Comparison of ENCODE assay signal across 19 mouse cellular contexts in genomic region chr16:92899704-92900103, GRCm38 (mm10).
DNase-seq lines count a peak whose midpoint lies in the region; ATAC-seq lines count a peak whose summit lies in the region.
"Had no signal": no experiment of that assay in that cellular context is flagged by ENCODE, and none has a peak within 500 bp of the region (broad histone marks: within the 10 kb centered on the region; RNA-seq: fewer than 3 reads in every experiment).

No protein-coding gene starts in this region.

- ATAC-seq in activated CD4-positive, CD25-positive, alpha-beta regulatory T cell, adult 4 months: peak; percentile 87
- ATAC-seq: forebrain, embryonic 13.5 days; forebrain, embryonic 16.5 days; hindbrain, embryonic 16.5 days; intestine, postnatal 0 days had no signal

- peak; percentile 60 for DNase-seq in CD4-positive, CD25-positive, alpha-beta regulatory T cell, adult 2 months (ENCODE audit: low read depth, low spot score)
- peak; percentile 58 for DNase-seq in naive thymus-derived CD4-positive, alpha-beta T cell, adult 2 months (ENCODE audit: low read depth)
- no peak for DNase-seq in layer of hippocampus, adult 9-10 months (ENCODE audit: low spot score)
- DNase-seq in ovary, adult 18-20 months (ENCODE audit: low spot score): no peak
- no peak for DNase-seq in thymus, postnatal 10 days (ENCODE audit: low spot score in 2 of 2)
- DNase-seq: adrenal gland, postnatal 10 days; adrenal gland, postnatal 36 days; B cell, adult 2 months; cerebellum, adult 18-20 months; cerebellum, adult 9-10 months; gastrocnemius, postnatal 14 days; heart, adult 18-20 months; heart, postnatal 10 days; heart, postnatal 36 days had no signal

Comparison
In these comparisons a context has a peak if more than half of its experiments do, and no peak if none do; other contexts are left out.
1. DNase-seq: peak in CD4-positive, CD25-positive, alpha-beta regulatory T cell, adult 2 months (single experiment) and naive thymus-derived CD4-positive, alpha-beta T cell, adult 2 months (single experiment); none in layer of hippocampus, adult 9-10 months (single experiment), ovary, adult 18-20 months (single experiment) and thymus, postnatal 10 days (0 of 2).